Mouse (Mus musculus) cortical plate, adult 2 months (tissue): ENCODE results near the gene Ankrd49.

Experiments used
- CTCF ChIP-seq: fragments of 200-500 bp; IDR thresholded peaks from 2 replicates; pipeline ENCODE4 v1.5.1; 2011; ENCODE audit warnings: mild to moderate bottlenecking, control low read depth, low read length; ENCODE audit not compliant: insufficient read depth; ENCODE audit errors: extremely low read depth
- POLR2A ChIP-seq: fragments of 200-500 bp; IDR thresholded peaks from 2 replicates; pipeline ENCODE4 v1.6.1; 2011; ENCODE audit warnings: mild to moderate bottlenecking, low read length, control low read depth; ENCODE audit not compliant: insufficient read depth; ENCODE audit errors: extremely low read depth

DNA sequence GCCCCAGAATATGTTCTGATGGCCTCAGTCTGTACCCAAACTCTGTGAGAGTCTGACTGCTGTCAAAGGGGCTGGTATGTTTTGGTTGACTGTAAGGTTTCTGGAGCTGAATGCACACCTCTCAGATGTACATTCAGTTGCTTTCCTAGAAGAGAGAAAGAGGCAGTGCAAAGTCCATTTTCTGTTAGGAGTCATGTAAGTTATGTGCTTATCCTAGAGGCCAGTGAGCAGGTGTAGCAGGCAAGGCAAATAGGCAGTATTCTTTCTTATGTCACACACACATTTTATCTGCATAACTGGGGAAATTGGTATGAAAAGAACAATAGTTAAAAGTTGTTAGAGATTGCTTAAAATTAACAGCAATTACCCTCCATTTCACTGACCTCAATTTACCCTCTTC, 30.7 kb downstream of the Ankrd49 start:
- TF ChIP-seq CTCF, result no peak
- TF ChIP-seq POLR2A, result no peak
